Mouse (Mus musculus) MEL (cell line): ENCODE measurements at regions not wholly inside any gene's neighbourhood (a gene's known extent, or its start where the extent isn't known, plus 50 kb on each side); places are given as distances from the start of the nearest gene placed in this dataset.

Experiments
- CTCF ChIP-seq, 3 experiments: IDR thresholded peaks in 2 of 3; conservative IDR thresholded peaks in 1 of 3; 2 replicates each; pipeline ENCODE4 v1.5.1; 2011 to 2012; ENCODE audit warnings: low read length in 3 of 3, low read depth in 2 of 3, mild to moderate bottlenecking in 2 of 3, improper control_type of control experiment in 1 of 3, inconsistent platforms in 1 of 3, mixed read lengths in 1 of 3, moderate library complexity in 1 of 3; ENCODE audit not compliant: control insufficient read depth in 1 of 3, insufficient read depth in 1 of 3, poor library complexity in 1 of 3, severe bottlenecking in 1 of 3
- E2F4 ChIP-seq: IDR thresholded peaks from 2 replicates; pipeline ENCODE4 v1.6.1; 2011; ENCODE audit warnings: low read depth, low read length, improper control_type of control experiment, borderline replicate concordance
- GABPA ChIP-seq: IDR thresholded peaks from 2 replicates; pipeline ENCODE4 v1.6.1; 2012; ENCODE audit warnings: low read depth, mild to moderate bottlenecking, inconsistent platforms, low read length, improper control_type of control experiment, moderate library complexity
- KAT2A ChIP-seq: conservative IDR thresholded peaks from 2 replicates; pipeline ENCODE4 v1.6.1; 2012; ENCODE audit warnings: low read depth, low read length, improper control_type of control experiment, inconsistent platforms
- MEF2A ChIP-seq: IDR thresholded peaks from 2 replicates; pipeline ENCODE4 v1.6.1; 2014; ENCODE audit warnings: low read depth, mild to moderate bottlenecking, inconsistent platforms, low read length, improper control_type of control experiment; ENCODE audit not compliant: poor library complexity, insufficient replicate concordance, severe bottlenecking; ENCODE audit errors: extremely low read depth
- MXI1 ChIP-seq: IDR thresholded peaks from 2 replicates; pipeline ENCODE4 v1.6.1; 2011; ENCODE audit warnings: mild to moderate bottlenecking, low read depth, low read length, improper control_type of control experiment
- POLR2AphosphoS2 ChIP-seq: IDR thresholded peaks from 2 replicates; pipeline ENCODE4 v1.6.1; 2011; ENCODE audit warnings: low read length, improper control_type of control experiment
- TBP ChIP-seq: IDR thresholded peaks from 2 replicates; pipeline ENCODE4 v1.8.0; 2011; ENCODE audit warnings: low read depth, low read length, improper control_type of control experiment
- ZMIZ1 ChIP-seq: IDR thresholded peaks from 2 replicates; pipeline ENCODE4 v1.6.1; 2012; ENCODE audit warnings: low read depth, mild to moderate bottlenecking, inconsistent platforms, low read length, improper control_type of control experiment, moderate library complexity

DNA sequence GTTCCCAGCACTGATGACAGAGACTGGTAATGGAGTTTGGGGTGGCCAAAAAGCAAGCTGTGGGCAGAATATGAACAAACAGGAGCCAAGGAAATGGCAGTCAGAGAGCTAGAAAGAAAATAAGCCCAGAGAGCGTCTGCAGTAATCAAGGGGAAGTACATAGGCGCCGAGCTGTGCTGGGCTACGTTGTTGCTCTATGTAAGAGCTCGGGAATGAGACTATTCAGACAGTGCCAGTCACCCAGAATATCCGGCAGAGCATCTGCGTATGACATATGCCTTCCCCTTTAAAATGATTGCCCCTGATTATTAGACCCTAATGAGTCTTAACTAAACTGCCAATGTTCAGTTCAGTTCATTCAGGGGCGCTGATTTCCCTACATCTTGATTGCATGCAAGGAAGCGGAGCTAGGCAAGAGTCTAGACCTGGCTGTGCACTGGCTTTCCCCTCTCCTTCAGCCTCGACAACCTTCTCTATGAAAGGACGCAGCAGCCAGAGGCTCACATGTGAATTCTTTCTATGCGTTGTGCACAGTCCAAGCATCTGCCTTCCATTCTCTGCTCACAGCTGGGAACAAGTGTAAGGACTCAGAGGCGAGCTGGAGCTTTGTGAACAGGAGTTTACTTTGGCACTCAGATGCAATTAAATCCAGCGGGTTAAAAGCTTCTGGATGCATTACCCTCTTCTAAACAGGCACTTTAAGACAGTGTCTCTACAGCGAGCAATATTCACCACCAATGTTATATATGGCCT lies 125.7 kb upstream of the Gdf10 start:
- TF ChIP-seq POLR2AphosphoS2 (no peak), KAT2A (no peak), MXI1 (no peak), CTCF (IDR thresholded peaks at IDR 0.05 in 2 of 3, conservative IDR thresholded peaks at IDR 0.05 in 1 of 3; ENCODE audit: control insufficient read depth in 1 of 3, insufficient read depth in 1 of 3, low read depth in 2 of 3, low read length in 3 of 3, poor library complexity in 1 of 3, severe bottlenecking in 1 of 3) (no peak), TBP (no peak), GABPA (no peak), ZMIZ1 (no peak), E2F4 (no peak), MEF2A (no peak)
